Mouse (Mus musculus) testis, adult 2 months (tissue): ENCODE measurements around the gene Cbln1.

Source experiments
- CTCF ChIP-seq: fragments of 200-500 bp; IDR thresholded peaks from 2 replicates; pipeline ENCODE4 v1.5.1; 2012; ENCODE audit warnings: low read depth, mild to moderate bottlenecking, inconsistent platforms, low read length, moderate library complexity; ENCODE audit not compliant: control insufficient read depth, insufficient read depth, insufficient replicate concordance
- POLR2A ChIP-seq: fragments of 200-500 bp; IDR thresholded peaks from 2 replicates; pipeline ENCODE4 v1.6.1; 2012; ENCODE audit warnings: low read depth, mild to moderate bottlenecking, inconsistent platforms, low read length, moderate library complexity; ENCODE audit not compliant: control insufficient read depth

- TF ChIP-seq POLR2A (no peak), CTCF (no peak)
Observed at GRCm38 (mm10) chr8:87477102-87477645, 4.8 kb upstream of the Cbln1 start.
